Mouse (Mus musculus) forebrain, embryonic 11.5 days (tissue): ENCODE data around the gene Slc41a3. TPM values are rescaled to one million over a fixed set of nuclear protein-coding genes. Genes with fewer than 3 reads are reported as not detected.

ENCODE experiments used
- ATAC-seq: fragments of 200-750 bp; cut with Nextera tagmentation; replicated peaks from 2 replicates; pipeline ENCODE4 v1.8.0; 2017; ENCODE audit warnings: moderate TSS enrichment; ENCODE audit not compliant: low FRiP score
- DNase-seq: peaks from one replicate; pipeline ENCODE4 v3.0.0-alpha.2; 2017; ENCODE audit warnings: low spot score
- H3K27ac ChIP-seq: fragments of 300-500 bp; sonication (generic); 2 replicates; pipeline ENCODE4 v1.5.1; 2014; ENCODE audit warnings: low read depth, low read length
- H3K27me3 ChIP-seq: fragments of 300-500 bp; sonication (generic); 2 replicates; pipeline ENCODE4 v1.6.1; 2014; ENCODE audit warnings: mild to moderate bottlenecking, low read length, mixed read lengths; ENCODE audit not compliant: control insufficient read depth, insufficient read depth
- H3K36me3 ChIP-seq: fragments of 300-500 bp; sonication (generic); 2 replicates; pipeline ENCODE4 v1.6.1; 2014; ENCODE audit warnings: mild to moderate bottlenecking, low read length, moderate library complexity, mixed read lengths; ENCODE audit not compliant: control insufficient read depth, insufficient read depth
- H3K4me1 ChIP-seq: fragments of 300-500 bp; sonication (generic); replicated peaks from 2 replicates; pipeline ENCODE4 v1.6.1; 2014; ENCODE audit warnings: low read length, mixed read lengths; ENCODE audit not compliant: control insufficient read depth, insufficient read depth
- H3K4me2 ChIP-seq: fragments of 300-500 bp; sonication (generic); 2 replicates; pipeline ENCODE4 v1.6.1; 2014; ENCODE audit warnings: low read depth, mild to moderate bottlenecking, low read length, moderate library complexity, mixed read lengths; ENCODE audit not compliant: severe bottlenecking
- H3K4me3 ChIP-seq: fragments of 300-500 bp; sonication (generic); 2 replicates; pipeline ENCODE4 v1.5.1; 2014; ENCODE audit warnings: low read depth, low read length
- H3K9ac ChIP-seq: fragments of 300-500 bp; sonication (generic); 2 replicates; pipeline ENCODE4 v1.6.1; 2014; ENCODE audit warnings: low read length
- H3K9me3 ChIP-seq: fragments of 300-500 bp; sonication (generic); 2 replicates; pipeline ENCODE4 v1.6.1; 2016; ENCODE audit warnings: low read length, mixed read lengths; ENCODE audit not compliant: control insufficient read depth
- WGBS: fragments of 180-500 bp; shearing (Covaris S2); extraction: QIAGEN DNeasy Blood & Tissue Kit; methylation state at CpG from one replicate; pipeline ENCODE4 v1.1.7; 2014; 5-methylcytosine and 5-hydroxymethylcytosine counted together
- polyA plus RNA-seq: library from polyadenylated mRNA; unstranded; fragments of >200 nt; fragmentation: Nextera tagmentation; extraction: Ambion mirVana; gene quantifications from 2 replicates; pipeline ENCODE4 v1.2.1, GENCODE M21; 2014

Gene Slc41a3
- polyA plus RNA-seq, 1 experiment from 2014 or later, result 2.2 TPM

DNA sequence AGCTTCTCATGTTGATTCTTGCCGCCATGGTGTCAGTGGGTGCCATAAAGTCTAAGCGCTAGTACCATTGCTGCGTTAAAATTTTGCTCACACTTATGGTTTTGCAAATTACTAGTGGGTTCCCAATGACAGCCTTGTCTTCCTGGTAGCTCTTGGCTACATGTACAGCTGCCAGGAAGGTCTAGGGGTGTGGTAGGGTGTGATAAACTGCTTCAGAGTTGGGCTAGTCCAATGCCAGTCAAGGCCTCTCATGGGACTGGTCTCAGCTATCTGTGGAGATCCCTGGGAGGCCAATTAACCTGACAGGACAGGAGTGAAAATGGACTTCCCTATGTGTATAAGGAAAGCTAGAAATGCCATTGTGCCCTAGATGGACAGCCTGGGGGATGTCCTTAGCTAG, 2.2 kb upstream of the Slc41a3 start:
- H3K27ac ChIP-seq, result no peak overlapping the region
- ATAC-seq (no peak), DNase-seq (no peak)
- no peak overlapping the region for H3K4me3 ChIP-seq
- no peaks in the 10 kb centered on the region for H3K36me3 ChIP-seq
- WGBS, result 93% methylated on average over 3 of the region's 3 CpGs
- H3K9ac ChIP-seq, result no peak overlapping the region
- 0 out of 2 replicates have a peak, but pooled peaks cover 2% of the 10 kb centered on the region for H3K4me1 ChIP-seq
- no peak overlapping the region for H3K4me2 ChIP-seq
- H3K27me3 ChIP-seq, result peaks cover 5% of the 10 kb centered on the region; the same call in 1 of the 2 replicates
- no peaks in the 10 kb centered on the region for H3K9me3 ChIP-seq

DNA sequence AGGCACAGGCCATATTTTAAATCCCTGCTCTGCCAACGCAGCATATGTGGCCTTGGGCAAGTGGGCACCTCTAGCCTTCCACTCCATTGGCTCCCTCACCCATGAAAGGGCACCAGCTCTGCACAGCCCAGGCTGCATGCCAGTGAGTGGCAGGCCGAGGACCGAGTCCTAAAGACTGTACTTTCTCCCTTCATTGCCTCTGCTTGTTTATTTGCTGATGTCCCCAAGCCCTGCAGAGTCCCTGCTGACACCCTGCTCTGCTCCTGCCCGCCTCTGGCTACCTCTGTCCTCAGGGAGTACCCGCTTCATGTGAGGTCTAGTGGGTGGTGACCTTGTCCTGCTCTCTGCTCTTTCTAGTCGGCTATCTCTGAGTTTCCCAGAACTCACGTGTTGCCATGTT, 1.4 kb upstream of the Slc41a3 start:
- ATAC-seq, result no peak
- Histone ChIP-seq H3K9ac (no peak overlapping the region), H3K36me3 (no peaks in the 10 kb centered on the region), H3K4me3 (no peak overlapping the region), H3K4me2 (no peak overlapping the region), H3K27me3 (peaks cover 5% of the 10 kb centered on the region; the same call in 1 of the 2 replicates), H3K4me1 (0 out of 2 replicates have a peak, but pooled peaks cover 2% of the 10 kb centered on the region), H3K9me3 (no peaks in the 10 kb centered on the region), H3K27ac (no peak overlapping the region)
- no peak for DNase-seq
- WGBS, result 71% methylated on average over 7 of the region's 7 CpGs

- no peak overlapping the region for H3K27ac ChIP-seq
- H3K27me3 ChIP-seq, result peaks cover 5% of the 10 kb centered on the region; the same call in 1 of the 2 replicates
- H3K4me3 ChIP-seq, result peak overlapping the region; percentile 52
- WGBS, result 61% methylated on average over 3 of the region's 3 CpGs
- H3K9ac ChIP-seq, result no peak overlapping the region
- DNase-seq, result no peak
- H3K36me3 ChIP-seq, result no peaks in the 10 kb centered on the region
- no peaks in the 10 kb centered on the region for H3K9me3 ChIP-seq
- H3K4me2 ChIP-seq, result peak overlapping the region; percentile 89; the same call in 1 of the 2 replicates
- H3K4me1 ChIP-seq, result 0 out of 2 replicates have a peak, but pooled peaks cover 2% of the 10 kb centered on the region
- ATAC-seq, result no peak
These were observed 395 bp upstream of the Slc41a3 start for GRCm38 (mm10) chr6:90604130-90604529.

- 0 out of 2 replicates have a peak, but pooled peaks cover 2% of the 10 kb centered on the region for H3K4me1 ChIP-seq
- peaks cover 5% of the 10 kb centered on the region; the same call in 1 of the 2 replicates for H3K27me3 ChIP-seq
- H3K36me3 ChIP-seq, result no peaks in the 10 kb centered on the region
- ATAC-seq (no peak), DNase-seq (no peak)
- no peak overlapping the region for H3K27ac ChIP-seq
- 17% methylated on average over 5 of the region's 5 CpGs for WGBS
- no peaks in the 10 kb centered on the region for H3K9me3 ChIP-seq
- H3K4me2 ChIP-seq, result peak overlapping the region; percentile 89
- peak overlapping the region; percentile 52 for H3K4me3 ChIP-seq
- H3K9ac ChIP-seq, result peak overlapping the region; percentile 72; the same call in 1 of the 2 replicates
These were observed 757 bp downstream of the Slc41a3 start for GRCm38 (mm10) chr6:90605298-90605665.

DNA sequence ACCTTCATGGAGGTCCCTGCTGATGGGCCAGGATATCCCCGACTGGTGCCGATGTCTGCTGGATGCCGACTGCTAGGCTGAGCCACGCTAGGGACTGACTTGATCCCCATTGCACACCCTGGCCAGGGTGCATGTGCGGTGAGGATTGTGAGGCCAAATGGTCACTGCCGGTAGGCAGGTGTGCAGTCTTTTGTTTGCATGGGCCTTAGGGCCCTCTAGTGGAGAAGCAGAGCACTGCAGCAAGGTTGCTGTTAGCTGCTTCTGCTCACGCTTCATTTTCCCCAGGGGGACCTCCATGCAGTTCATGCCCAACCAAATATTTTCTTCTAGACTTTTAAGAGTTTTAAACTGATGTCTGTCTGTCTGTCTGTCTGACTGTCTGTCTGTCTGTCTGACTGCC, 2.0 kb downstream of the Slc41a3 start:
- ATAC-seq, result no peak
- Histone ChIP-seq H3K27me3 (peaks cover 5% of the 10 kb centered on the region; the same call in 1 of the 2 replicates), H3K27ac (no peak overlapping the region), H3K9me3 (no peaks in the 10 kb centered on the region), H3K4me1 (0 out of 2 replicates have a peak, but pooled peaks cover 2% of the 10 kb centered on the region), H3K4me3 (no peak overlapping the region), H3K36me3 (no peaks in the 10 kb centered on the region), H3K4me2 (no peak overlapping the region), H3K9ac (no peak overlapping the region)
- 18% methylated on average over 7 of the region's 7 CpGs for WGBS
- peak; percentile 83 for DNase-seq

- Histone ChIP-seq H3K27me3 (peaks cover 5% of the 10 kb centered on the region; the same call in 1 of the 2 replicates), H3K36me3 (no peaks in the 10 kb centered on the region), H3K9ac (no peak overlapping the region), H3K4me1 (0 out of 2 replicates have a peak, but pooled peaks cover 2% of the 10 kb centered on the region), H3K4me2 (no peak overlapping the region), H3K9me3 (no peaks in the 10 kb centered on the region), H3K27ac (no peak overlapping the region), H3K4me3 (no peak overlapping the region)
- DNase-seq, result peak; percentile 83
- 17% methylated on average over 5 of the region's 5 CpGs for WGBS
- no peak for ATAC-seq
These were observed 2.7 kb downstream of the Slc41a3 start for GRCm38 (mm10) chr6:90607196-90607595.

DNA sequence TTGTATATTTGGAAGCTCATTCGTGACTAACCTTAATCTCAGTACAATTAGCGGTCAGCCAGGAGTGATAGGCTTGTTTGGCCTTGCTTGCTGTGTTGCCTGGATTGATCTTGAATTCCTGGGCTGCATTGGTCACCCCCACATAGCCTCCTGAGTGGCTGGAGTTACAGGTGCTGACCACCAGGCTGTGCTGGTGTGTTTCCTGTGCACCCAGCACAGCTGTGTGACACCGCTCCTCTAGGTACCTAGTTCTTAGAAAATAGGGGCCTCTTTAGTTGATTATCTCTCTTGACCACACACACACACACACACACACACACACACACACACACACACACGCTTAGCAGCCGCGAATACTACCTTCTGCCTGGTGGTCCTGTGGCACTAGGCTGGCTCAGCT, 3.7 kb downstream of the Slc41a3 start:
- no peak overlapping the region for H3K9ac ChIP-seq
- no peak for ATAC-seq
- H3K9me3 ChIP-seq, result no peaks in the 10 kb centered on the region
- H3K4me2 ChIP-seq, result no peak overlapping the region
- H3K4me3 ChIP-seq, result no peak overlapping the region
- no peak overlapping the region for H3K27ac ChIP-seq
- DNase-seq, result no peak
- H3K4me1 ChIP-seq, result 0 out of 2 replicates have a peak, but pooled peaks cover 2% of the 10 kb centered on the region
- WGBS, result 68% methylated on average over 6 of the region's 6 CpGs
- no peaks in the 10 kb centered on the region for H3K36me3 ChIP-seq
- H3K27me3 ChIP-seq, result peaks cover 5% of the 10 kb centered on the region; the same call in 1 of the 2 replicates

- Histone ChIP-seq H3K4me1 (no peaks in the 10 kb centered on the region), H3K27me3 (peaks cover 5% of the 10 kb centered on the region; the same call in 1 of the 2 replicates), H3K27ac (no peak overlapping the region), H3K9ac (no peak overlapping the region), H3K9me3 (no peaks in the 10 kb centered on the region), H3K4me3 (no peak overlapping the region), H3K4me2 (no peak overlapping the region), H3K36me3 (no peaks in the 10 kb centered on the region)
- DNase-seq (no peak), ATAC-seq (no peak)
- WGBS, result 92% methylated on average over 5 of the region's 5 CpGs
These were observed 5.7 kb downstream of the Slc41a3 start for GRCm38 (mm10) chr6:90610248-90610647.

DNA sequence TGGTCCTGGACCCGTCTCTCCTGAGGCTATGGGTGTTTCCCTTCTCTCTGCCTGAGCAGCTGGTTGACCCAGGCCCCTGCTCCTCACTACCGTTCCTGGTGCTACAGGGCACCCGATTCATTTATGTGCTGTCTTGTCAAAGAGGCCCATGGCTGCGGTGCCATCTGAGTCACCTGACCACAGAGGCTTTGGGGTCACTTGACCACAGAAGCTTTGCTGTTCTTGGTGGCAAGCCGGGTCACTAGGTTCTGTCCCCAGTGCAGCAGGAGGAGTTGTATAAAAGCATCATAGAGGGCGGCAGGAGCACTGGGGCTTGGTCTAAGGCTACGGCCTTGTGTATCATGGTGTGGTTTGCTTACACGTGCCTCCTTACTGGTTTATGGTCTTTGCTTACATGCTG, 8.8 kb downstream of the Slc41a3 start:
- ATAC-seq, result no peak
- H3K27me3 ChIP-seq, result no peaks in the 10 kb centered on the region
- no peak overlapping the region for H3K9ac ChIP-seq

More for the DNA sequence above, 8.8 kb downstream of the Slc41a3 start:
- 88% methylated on average over 8 of the region's 8 CpGs for WGBS
- Histone ChIP-seq H3K27ac (no peak overlapping the region), H3K36me3 (no peaks in the 10 kb centered on the region), H3K4me3 (no peak overlapping the region), H3K4me1 (no peaks in the 10 kb centered on the region), H3K4me2 (no peak overlapping the region), H3K9me3 (no peaks in the 10 kb centered on the region)
- DNase-seq, result no peak
